Mouse (Mus musculus): ENCODE results near the gene Hs6st1.

The Hs6st1 gene

GRCm38 (mm10) chr1:36064861-36065760, 3.1 kb upstream of the Hs6st1 start:
- DNase-seq (ENCODE audit: low spot score), result peak; percentile 89

- no peak for DNase-seq (ENCODE audit: low spot score)
These were observed 2.4 kb upstream of the Hs6st1 start for GRCm38 (mm10) chr1:36065761-36066150.

- DNase-seq (ENCODE audit: low spot score), result no peak
These were observed 1.8 kb upstream of the Hs6st1 start for GRCm38 (mm10) chr1:36066216-36066980.

DNA sequence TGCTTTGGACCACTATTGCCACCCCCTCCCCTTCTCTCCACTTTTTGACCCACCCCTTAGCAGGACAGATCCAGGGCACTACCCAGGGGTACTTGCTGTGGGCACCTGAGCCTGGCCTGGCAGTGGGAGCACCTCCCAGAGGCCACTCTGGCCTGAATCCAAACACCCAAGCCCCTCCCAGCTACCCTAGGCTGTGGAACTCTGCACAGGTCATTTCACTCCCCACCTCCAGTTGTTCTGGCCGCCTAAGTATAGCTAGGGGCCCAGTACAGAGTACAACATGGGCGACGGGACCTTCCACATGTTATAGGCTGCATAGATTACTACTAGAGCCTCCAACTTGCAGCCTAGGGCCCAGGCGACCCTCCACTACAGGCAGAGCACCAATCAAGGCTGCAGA, 999 bp upstream of the Hs6st1 start:
- no peak for DNase-seq (ENCODE audit: low spot score)

- DNase-seq (ENCODE audit: low spot score), result no peak
These were observed 589 bp upstream of the Hs6st1 start for GRCm38 (mm10) chr1:36067611-36068010.

GRCm38 (mm10) chr1:36068531-36069120, 426 bp downstream of the Hs6st1 start:
- peak; percentile 39 for DNase-seq (ENCODE audit: low spot score)

DNA sequence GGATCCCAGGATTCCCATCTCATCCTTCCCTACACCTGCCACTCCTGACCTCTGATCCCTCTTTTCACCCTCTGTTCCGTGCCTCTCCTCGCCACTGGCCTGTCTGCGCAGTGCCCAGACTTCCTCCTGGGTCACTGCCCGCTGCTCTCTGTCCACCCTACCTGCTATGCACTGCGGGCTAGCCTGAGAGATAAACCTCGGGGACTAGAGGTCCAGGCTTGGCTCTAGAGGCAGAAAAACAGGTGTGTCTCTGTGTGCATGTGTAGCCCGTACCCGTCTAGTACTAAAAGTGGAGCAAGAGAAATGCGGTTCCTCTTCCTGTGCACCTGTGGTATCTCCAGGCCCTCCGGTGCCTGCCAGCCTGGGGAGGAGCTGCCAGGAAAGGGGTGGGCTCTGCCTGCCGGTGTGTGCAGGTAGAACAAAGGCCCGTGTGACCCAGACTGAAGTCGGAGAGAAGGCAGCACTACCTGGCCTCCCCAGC, 1.1 kb downstream of the Hs6st1 start:
- DNase-seq (ENCODE audit: low spot score), result no peak

DNA sequence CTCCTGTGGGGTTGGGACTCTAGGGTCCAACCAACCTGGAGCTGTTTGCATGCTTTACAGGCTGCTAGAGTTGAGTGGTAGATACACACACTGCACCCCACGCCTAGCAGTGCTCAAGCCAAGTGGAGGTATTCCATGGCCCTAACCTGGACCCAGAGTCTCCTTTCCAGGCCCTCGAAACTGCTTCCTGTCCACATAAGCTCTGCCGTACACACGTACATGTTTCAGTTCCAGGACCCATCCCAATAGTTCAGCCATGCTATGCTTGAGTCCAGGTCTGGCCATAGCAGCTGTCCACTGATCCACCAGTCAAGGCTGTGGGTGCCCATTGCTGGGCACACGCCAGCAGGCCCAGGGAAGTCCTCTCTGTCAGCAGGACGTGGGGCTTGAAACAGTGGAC, 2.0 kb downstream of the Hs6st1 start:
- DNase-seq (ENCODE audit: low spot score), result no peak

- no peak for DNase-seq (ENCODE audit: low spot score)
These were observed 2.5 kb downstream of the Hs6st1 start for GRCm38 (mm10) chr1:36070740-36071139.

DNA sequence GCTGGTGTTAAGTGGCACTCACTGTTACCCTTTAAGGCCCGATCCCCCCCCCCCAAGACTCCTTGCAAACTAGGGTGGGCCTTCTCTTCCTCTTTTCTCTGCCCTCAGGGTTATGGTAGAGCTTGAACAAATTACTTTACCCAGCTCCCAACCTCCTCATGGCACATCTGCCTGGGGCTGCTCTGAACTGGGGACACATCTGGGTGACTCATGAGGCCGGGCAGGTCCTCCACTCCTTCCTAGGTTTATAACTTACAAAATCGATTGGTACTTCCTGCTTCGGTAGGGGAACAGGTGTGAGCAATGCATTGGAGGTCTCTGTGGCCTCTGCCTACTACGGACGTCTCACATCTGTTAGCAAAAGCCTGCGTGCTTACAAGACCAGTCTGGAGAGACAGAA, 3.0 kb downstream of the Hs6st1 start:
- no peak for DNase-seq (ENCODE audit: low spot score)

- no peak for DNase-seq (ENCODE audit: low spot score)
These were observed 3.4 kb downstream of the Hs6st1 start for GRCm38 (mm10) chr1:36071611-36072010.

DNA sequence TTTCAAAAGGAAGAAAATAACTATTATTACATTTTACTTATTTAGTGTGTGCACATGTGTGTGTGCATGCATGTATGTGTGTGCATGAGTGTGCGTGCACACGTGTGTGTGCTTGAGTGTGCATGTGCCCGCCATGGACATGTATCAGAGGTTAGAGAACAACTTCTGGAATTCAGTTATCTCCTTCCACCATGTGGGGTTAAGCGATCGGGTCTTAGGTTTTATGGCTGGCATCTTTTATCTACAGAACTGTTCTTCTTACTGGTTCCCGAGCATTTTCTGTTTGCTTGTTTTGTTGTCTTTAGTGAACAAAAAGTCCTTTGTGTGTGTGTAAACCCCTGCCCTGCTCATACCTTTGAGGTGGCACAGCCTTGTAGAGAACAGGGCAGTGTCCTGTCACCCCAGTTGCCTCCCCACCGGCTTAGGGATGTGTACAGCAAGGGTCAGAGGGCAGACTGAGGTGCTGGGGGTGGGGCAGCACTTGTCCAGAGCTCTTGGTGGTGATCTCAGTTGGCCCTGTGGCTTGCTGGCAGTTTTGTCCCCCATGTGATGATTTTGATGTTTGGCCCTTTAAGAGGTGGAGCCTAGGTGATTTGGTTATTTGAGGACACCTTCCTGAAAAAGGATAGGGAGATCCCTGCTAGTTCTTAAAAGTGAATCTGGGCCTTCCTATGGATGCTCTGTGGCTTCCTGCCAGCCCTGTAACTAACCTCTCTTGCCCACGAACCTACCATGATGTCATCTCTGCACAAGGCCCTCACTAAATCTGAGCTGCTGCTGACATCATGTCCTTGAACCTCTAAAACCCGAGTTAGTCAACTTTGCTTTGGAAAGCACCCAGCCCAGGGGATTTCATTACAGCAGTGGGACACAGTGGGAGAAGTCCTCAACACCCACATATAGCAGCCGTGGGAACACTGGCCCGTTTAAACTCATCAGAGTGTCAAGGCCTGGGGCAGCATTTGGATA, 4.7 kb downstream of the Hs6st1 start:
- no peak for DNase-seq (ENCODE audit: low spot score)

DNA sequence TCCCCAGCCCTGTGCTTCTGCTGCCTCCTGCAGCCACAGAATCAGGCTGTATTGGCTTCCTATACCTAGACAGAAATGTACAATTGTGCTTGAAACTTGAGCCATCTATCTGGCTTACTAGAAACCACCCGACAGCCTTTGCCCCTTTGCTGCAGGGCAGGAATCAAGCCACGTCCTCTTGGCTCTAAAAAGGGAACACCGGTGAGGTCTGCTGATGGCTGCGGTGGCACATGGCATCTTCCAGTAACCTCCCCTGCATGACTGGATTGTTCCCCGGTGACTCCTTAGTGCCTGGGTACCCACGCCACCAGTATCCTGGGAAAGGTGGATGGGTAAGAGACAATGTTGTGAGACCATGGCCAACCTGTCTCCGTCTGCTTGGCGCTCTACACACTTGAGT, 5.4 kb downstream of the Hs6st1 start:
- DNase-seq (ENCODE audit: low spot score), result no peak

DNA sequence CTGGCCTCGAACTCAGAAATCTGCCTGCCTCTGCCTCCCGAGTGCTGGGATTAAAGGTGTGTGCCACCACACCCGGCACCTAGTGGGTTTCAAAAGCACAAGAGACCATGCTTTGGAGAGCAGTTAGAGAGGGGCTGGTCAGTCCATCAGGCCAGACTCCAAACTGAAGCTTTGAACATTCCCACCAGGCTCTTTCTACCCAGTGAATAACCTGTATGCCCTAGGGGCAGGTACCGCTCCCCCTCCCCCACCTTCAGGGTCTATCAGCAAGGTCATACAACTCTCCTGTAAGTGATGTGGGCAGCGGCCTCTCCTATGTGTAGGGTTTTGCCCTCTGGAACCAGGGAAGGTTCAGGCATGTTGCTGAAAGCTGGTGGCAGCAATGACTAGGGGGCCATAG, 6.0 kb downstream of the Hs6st1 start:
- no peak for DNase-seq (ENCODE audit: low spot score)

GRCm38 (mm10) chr1:36074968-36075367, 6.8 kb downstream of the Hs6st1 start:
- no peak for DNase-seq (ENCODE audit: low spot score)

- DNase-seq (ENCODE audit: low spot score), result no peak
These were observed 7.5 kb downstream of the Hs6st1 start for GRCm38 (mm10) chr1:36075652-36076051.

DNA sequence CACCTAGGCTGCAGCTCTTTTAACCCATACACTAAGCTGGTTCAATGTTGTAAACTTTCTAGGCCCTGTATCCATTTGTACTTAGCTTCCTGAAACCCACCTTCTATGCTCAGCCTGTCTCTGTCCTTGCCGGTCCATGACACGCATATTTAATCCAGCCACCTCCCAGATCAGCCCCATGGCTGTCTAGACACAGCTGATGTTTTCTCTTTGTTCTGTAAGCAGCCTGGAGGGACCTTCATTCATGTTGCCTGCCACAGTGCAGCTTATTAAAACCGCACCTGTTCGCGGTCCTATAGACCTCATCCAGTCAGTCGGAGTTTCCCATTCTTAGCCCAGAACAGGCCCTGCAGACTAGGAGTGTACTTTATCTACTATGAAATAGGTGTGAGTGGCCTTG, 8.9 kb downstream of the Hs6st1 start:
- DNase-seq (ENCODE audit: low spot score), result no peak

DNA sequence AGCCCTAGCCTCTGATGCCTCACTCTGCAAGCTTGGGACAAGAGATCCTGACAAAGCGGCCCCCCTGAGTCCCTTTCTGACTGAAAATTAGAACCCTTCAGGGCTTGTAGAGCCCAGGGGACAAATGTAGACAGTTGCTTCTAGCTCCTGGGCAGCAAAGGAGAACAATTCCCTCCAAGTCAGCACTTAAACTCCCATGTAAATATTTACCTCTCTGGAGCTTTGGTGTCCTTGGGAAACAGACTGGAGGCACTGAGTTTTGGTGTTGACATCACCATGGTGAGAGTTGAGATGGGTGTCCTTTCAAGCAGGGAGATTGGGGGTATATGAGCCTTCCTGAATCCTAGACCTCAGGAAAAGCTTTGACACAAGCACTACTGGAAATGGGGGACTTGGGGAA, 10.1 kb downstream of the Hs6st1 start:
- DNase-seq (ENCODE audit: low spot score), result no peak

- DNase-seq (ENCODE audit: low spot score), result no peak
These were observed 11.5 kb downstream of the Hs6st1 start for GRCm38 (mm10) chr1:36079679-36080078.

DNA sequence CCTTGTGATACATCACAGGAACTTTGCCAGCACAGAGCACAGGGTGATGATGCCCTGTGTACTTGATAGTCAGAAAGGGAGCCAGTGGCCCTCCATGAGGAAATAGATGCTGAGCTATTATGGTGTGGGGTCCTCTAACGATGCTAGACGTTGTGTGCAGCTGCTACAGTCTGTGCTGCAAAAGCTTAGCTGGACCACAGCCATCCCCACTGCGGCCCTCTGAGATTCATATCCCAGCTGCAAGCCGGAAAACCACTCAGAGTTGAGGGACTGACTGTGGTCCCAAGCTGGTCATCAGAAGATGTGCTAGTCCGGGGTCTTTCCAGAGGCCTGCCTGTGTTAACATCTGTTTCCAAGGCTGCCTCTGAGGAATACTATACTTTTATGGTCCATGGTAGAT, 12.8 kb downstream of the Hs6st1 start:
- no peak for DNase-seq (ENCODE audit: low spot score)

- DNase-seq (ENCODE audit: low spot score), result no peak
These were observed 14.0 kb downstream of the Hs6st1 start for GRCm38 (mm10) chr1:36082184-36082583.

GRCm38 (mm10) chr1:36083554-36083953, 15.4 kb downstream of the Hs6st1 start:
- no peak for DNase-seq (ENCODE audit: low spot score)
